Mouse (Mus musculus): Measurements from ENCODE around the gene Vmp1.

GRCm38 (mm10) chr11:86558258-86558657 is 125.4 kb downstream of the Vmp1 start:
- TF ChIP-seq GATA1 (IDR thresholded peaks at IDR 0.05; ENCODE audit: low read length) = no peak
- TF ChIP-seq TAL1 (IDR thresholded peaks at IDR 0.05; ENCODE audit: low read length) = no peak

Measured in erythroblast, embryonic 14.5 days (primary cell).